Mouse (Mus musculus): Measurements from ENCODE around the gene Zfp949. TPM values are rescaled to one million over a fixed set of nuclear protein-coding genes. Genes with fewer than 3 reads are reported as not detected.

Gene Zfp949
- 0.63 and 2.0 TPM in 2 replicates for polyA plus RNA-seq (2012; rRNA removed)

DNA sequence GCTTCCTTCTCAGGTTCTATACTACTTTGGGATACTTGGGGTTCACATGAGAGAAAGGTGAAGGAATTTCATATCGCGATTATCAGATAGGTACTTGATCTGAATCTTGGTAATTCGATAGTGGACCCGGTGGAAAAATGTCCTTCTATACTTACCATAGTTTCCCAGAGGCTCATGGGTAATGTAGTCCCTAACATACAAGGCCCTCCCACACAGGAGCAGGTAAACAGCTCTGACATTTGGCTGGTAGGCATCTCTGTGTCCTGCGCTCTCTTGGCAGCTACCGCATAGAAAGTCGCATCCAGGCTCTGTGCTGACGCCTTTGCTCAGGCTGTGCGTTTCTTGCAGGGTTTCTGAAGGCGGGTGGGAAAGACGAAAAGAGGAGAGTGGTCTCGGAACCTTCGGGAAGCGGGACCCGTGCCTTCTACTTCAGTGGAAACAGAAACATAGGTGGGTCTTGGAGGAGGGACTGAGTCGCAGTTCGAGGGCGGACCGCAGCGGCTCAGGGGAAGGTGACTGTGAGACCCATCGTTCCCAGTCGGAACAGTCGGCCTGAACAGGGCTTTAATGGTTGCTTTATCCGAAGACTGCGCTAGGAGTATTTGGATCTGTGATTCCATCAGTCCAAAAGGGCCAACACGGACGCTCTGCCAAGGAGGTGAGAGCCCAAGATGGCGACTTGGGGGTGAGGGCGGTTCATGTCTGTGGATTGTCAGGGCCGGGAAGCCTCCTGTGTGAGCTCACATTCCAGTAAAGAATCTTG is at the start of gene Zfp949:
Gene Zfp949, plus strand, starts transcription at position 170 of the 763 bp plus-strand sequence.
- Histone ChIP-seq H3K27ac (ENCODE audit: insufficient read depth, low read depth, low read length) (peak within 1 kb of the TSS; percentile 57), H3K4me3 (ENCODE audit: low read depth, low read length) (peak within 1 kb of the TSS; percentile 76), H3K27me3 (ENCODE audit: control insufficient read depth, insufficient read depth, low read length) (no peaks in the 10 kb centered on the region), H3K36me3 (ENCODE audit: control insufficient read depth, insufficient read depth, low read length) (peaks cover 2% of the 10 kb centered on the region; the same call in 1 of the 2 replicates), H3K4me1 (ENCODE audit: control insufficient read depth, insufficient read depth, insufficient read length, low read length) (peaks cover 2% of the 10 kb centered on the region; the same call in 1 of the 2 replicates)
- under 1% methylated on average over 30 of the region's 30 CpGs for WGBS
- TF ChIP-seq CTCF (IDR thresholded peaks at IDR 0.05; ENCODE audit: extremely low read depth, insufficient read length, insufficient replicate concordance, low read depth, low read length), result no peak
- TF ChIP-seq POLR2A (IDR thresholded peaks at IDR 0.05; ENCODE audit: low read depth, low read length), result peak; percentile 62; the same call in 1 of the 2 replicates

DNA sequence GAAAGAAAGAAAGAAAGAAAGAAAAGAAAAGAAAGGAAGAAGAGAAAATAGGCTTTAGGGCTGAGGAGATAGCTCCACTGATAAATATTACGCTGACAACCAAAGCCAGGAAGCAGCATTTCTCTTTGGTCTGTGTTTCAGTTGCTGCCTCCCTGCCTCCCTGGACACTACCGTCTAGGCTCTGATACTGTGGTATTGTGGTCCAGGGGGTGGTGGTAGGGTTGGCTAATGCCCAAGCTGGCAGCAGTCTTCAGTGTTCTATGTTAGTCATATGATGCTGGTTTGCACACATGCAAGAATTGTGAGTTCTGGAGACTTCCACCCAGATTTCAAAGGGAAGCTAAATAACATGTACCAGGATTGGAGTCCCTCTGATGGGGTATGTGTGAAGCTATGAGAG is 47.7 kb upstream of the Zfp949 start:
- WGBS, result 77% methylated on average over 2 of the region's 2 CpGs

GRCm38 (mm10) chr9:88501846-88502245 is 46.0 kb upstream of the Zfp949 start:
- Histone ChIP-seq H3K4me3 (ENCODE audit: low read depth, low read length) (no peak overlapping the region), H3K27me3 (ENCODE audit: control insufficient read depth, insufficient read depth, low read length) (no peaks in the 10 kb centered on the region), H3K36me3 (ENCODE audit: control insufficient read depth, insufficient read depth, low read length) (no peaks in the 10 kb centered on the region), H3K4me1 (ENCODE audit: control insufficient read depth, insufficient read depth, insufficient read length, low read length) (no peaks in the 10 kb centered on the region), H3K27ac (ENCODE audit: insufficient read depth, low read depth, low read length) (no peak overlapping the region)
- 68% methylated on average over 6 of the region's 6 CpGs for WGBS
- TF ChIP-seq CTCF (IDR thresholded peaks at IDR 0.05; ENCODE audit: extremely low read depth, insufficient read length, insufficient replicate concordance, low read depth, low read length), result no peak
- no peak for TF ChIP-seq POLR2A (IDR thresholded peaks at IDR 0.05; ENCODE audit: low read depth, low read length)

More for the DNA sequence above, 47.7 kb upstream of the Zfp949 start:
- no peak overlapping the region for H3K4me3 ChIP-seq (ENCODE audit: low read depth, low read length)
- no peaks in the 10 kb centered on the region for H3K4me1 ChIP-seq (ENCODE audit: control insufficient read depth, insufficient read depth, insufficient read length, low read length)
- no peaks in the 10 kb centered on the region for H3K27me3 ChIP-seq (ENCODE audit: control insufficient read depth, insufficient read depth, low read length)
- H3K27ac ChIP-seq (ENCODE audit: insufficient read depth, low read depth, low read length), result no peak overlapping the region
- H3K36me3 ChIP-seq (ENCODE audit: control insufficient read depth, insufficient read depth, low read length), result no peaks in the 10 kb centered on the region
- TF ChIP-seq CTCF (IDR thresholded peaks at IDR 0.05; ENCODE audit: extremely low read depth, insufficient read length, insufficient replicate concordance, low read depth, low read length) (no peak), POLR2A (IDR thresholded peaks at IDR 0.05; ENCODE audit: low read depth, low read length) (no peak)

DNA sequence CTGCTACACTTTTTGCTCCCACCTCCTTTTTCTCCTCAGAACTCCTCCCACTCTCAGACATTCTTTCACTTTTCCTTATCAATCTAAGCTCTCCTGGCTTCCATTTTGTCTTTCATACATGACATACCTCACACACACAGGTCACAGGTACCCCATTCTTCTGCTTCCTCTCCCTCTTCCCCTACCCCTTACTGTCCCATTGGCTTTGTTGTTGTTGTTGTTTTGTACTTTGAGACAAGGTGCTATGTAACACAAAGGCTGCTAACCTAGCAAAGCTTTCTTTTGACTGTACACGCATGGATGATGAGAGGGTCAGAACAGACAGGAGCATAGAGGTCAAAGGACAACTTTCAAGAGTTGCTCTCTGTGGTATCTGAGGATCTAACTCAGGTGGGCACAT is 32.3 kb upstream of the Zfp949 start:
- TF ChIP-seq POLR2A (IDR thresholded peaks at IDR 0.05; ENCODE audit: low read depth, low read length) (no peak), CTCF (IDR thresholded peaks at IDR 0.05; ENCODE audit: extremely low read depth, insufficient read length, insufficient replicate concordance, low read depth, low read length) (no peak)
- 87% methylated on average over 1 of the region's 1 CpGs for WGBS
- peaks cover under 1% of the 10 kb centered on the region for H3K36me3 ChIP-seq (ENCODE audit: control insufficient read depth, insufficient read depth, low read length)
- H3K27me3 ChIP-seq (ENCODE audit: control insufficient read depth, insufficient read depth, low read length), result no peaks in the 10 kb centered on the region
- H3K4me1 ChIP-seq (ENCODE audit: control insufficient read depth, insufficient read depth, insufficient read length, low read length), result no peaks in the 10 kb centered on the region; the same call in 1 of the 2 replicates
- H3K4me3 ChIP-seq (ENCODE audit: low read depth, low read length), result no peak overlapping the region
- no peak overlapping the region for H3K27ac ChIP-seq (ENCODE audit: insufficient read depth, low read depth, low read length)

GRCm38 (mm10) chr9:88516361-88516995 is 31.3 kb upstream of the Zfp949 start:
- WGBS, result 85% methylated on average over 3 of the region's 3 CpGs
- no peak overlapping the region for H3K4me3 ChIP-seq (ENCODE audit: low read depth, low read length)
- H3K4me1 ChIP-seq (ENCODE audit: control insufficient read depth, insufficient read depth, insufficient read length, low read length), result no peaks in the 10 kb centered on the region; the same call in 1 of the 2 replicates
- H3K36me3 ChIP-seq (ENCODE audit: control insufficient read depth, insufficient read depth, low read length), result peaks cover 6% of the 10 kb centered on the region
- H3K27ac ChIP-seq (ENCODE audit: insufficient read depth, low read depth, low read length), result no peak overlapping the region
- TF ChIP-seq POLR2A (IDR thresholded peaks at IDR 0.05; ENCODE audit: low read depth, low read length), result no peak
- TF ChIP-seq CTCF (IDR thresholded peaks at IDR 0.05; ENCODE audit: extremely low read depth, insufficient read length, insufficient replicate concordance, low read depth, low read length), result no peak
- H3K27me3 ChIP-seq (ENCODE audit: control insufficient read depth, insufficient read depth, low read length), result no peaks in the 10 kb centered on the region

- Histone ChIP-seq H3K27ac (ENCODE audit: insufficient read depth, low read depth, low read length) (no peak overlapping the region), H3K36me3 (ENCODE audit: control insufficient read depth, insufficient read depth, low read length) (peaks cover 6% of the 10 kb centered on the region), H3K27me3 (ENCODE audit: control insufficient read depth, insufficient read depth, low read length) (no peaks in the 10 kb centered on the region), H3K4me3 (ENCODE audit: low read depth, low read length) (no peak overlapping the region), H3K4me1 (ENCODE audit: control insufficient read depth, insufficient read depth, insufficient read length, low read length) (no peaks in the 10 kb centered on the region; the same call in 1 of the 2 replicates)
- TF ChIP-seq POLR2A (IDR thresholded peaks at IDR 0.05; ENCODE audit: low read depth, low read length) (no peak), CTCF (IDR thresholded peaks at IDR 0.05; ENCODE audit: extremely low read depth, insufficient read length, insufficient replicate concordance, low read depth, low read length) (no peak)
These were observed 28.3 kb upstream of the Zfp949 start for GRCm38 (mm10) chr9:88519390-88520121.
